Mouse (Mus musculus) erythroblast, embryonic 14.5 days (primary cell): ENCODE results near the gene Vsx2.

ENCODE experiments used
- GATA1 ChIP-seq: IDR thresholded peaks from 2 replicates; pipeline ENCODE4 v1.6.1; 2012; ENCODE audit warnings: low read length, inconsistent platforms, mixed read lengths
- TAL1 ChIP-seq: IDR thresholded peaks from 3 replicates; pipeline ENCODE4 v1.6.1; 2012; ENCODE audit warnings: low read length, inconsistent platforms, mixed read lengths

- TF ChIP-seq GATA1 (no peak), TAL1 (no peak)
Observed at GRCm38 (mm10) chr12:84612518-84612917, 43.0 kb downstream of the Vsx2 start.
